Mouse (Mus musculus) liver, adult 2 months (tissue): Measurements from ENCODE around the gene Lbh. TPM values are rescaled to one million over a fixed set of nuclear protein-coding genes. Genes with fewer than 3 reads are reported as not detected.

Experiments
- DNase-seq: peaks from one replicate; pipeline ENCODE4 v3.0.0-alpha.2; 2011; ENCODE audit warnings: low read depth, low spot score; ENCODE audit errors: extremely low read depth
- H3K27ac ChIP-seq: fragments of 200-500 bp; replicated peaks from 2 replicates; pipeline ENCODE4 v1.5.1; 2012; ENCODE audit warnings: low read depth, mild to moderate bottlenecking, control low read depth, inconsistent platforms, low read length; ENCODE audit not compliant: insufficient read depth
- H3K27me3 ChIP-seq: fragments of 200-500 bp; 2 replicates; pipeline ENCODE4 v1.6.1; 2012; ENCODE audit warnings: mild to moderate bottlenecking, moderate library complexity, low read length, inconsistent platforms; ENCODE audit not compliant: control insufficient read depth, insufficient read depth
- H3K36me3 ChIP-seq: fragments of 200-500 bp; 2 replicates; pipeline ENCODE4 v1.6.1; 2012; ENCODE audit warnings: low read length, inconsistent platforms; ENCODE audit not compliant: control insufficient read depth, insufficient read depth
- H3K4me1 ChIP-seq: fragments of 200-500 bp; 2 replicates; pipeline ENCODE4 v1.6.1; 2011; ENCODE audit warnings: low read length; ENCODE audit not compliant: control insufficient read depth, insufficient read depth
- H3K4me3 ChIP-seq: fragments of 200-500 bp; 2 replicates; pipeline ENCODE4 v1.5.1; 2011; ENCODE audit warnings: low read depth, mild to moderate bottlenecking, control low read depth, low read length, moderate library complexity; ENCODE audit not compliant: insufficient read depth
- H3K79me2 ChIP-seq: fragments of 200-500 bp; 2 replicates; pipeline ENCODE4 v1.6.1; 2012; ENCODE audit warnings: inconsistent platforms, mild to moderate bottlenecking, low read length, moderate library complexity; ENCODE audit not compliant: control insufficient read depth, insufficient read depth
- H3K9ac ChIP-seq: fragments of 200-500 bp; 2 replicates; pipeline ENCODE4 v1.6.1; 2012; ENCODE audit warnings: low read depth, mild to moderate bottlenecking, control low read depth, inconsistent platforms, low read length
- CTCF ChIP-seq: fragments of 200-500 bp; IDR thresholded peaks from 2 replicates; pipeline ENCODE4 v1.5.1; 2011; ENCODE audit warnings: low read depth, low read length, control low read depth
- POLR2A ChIP-seq: fragments of 200-500 bp; IDR thresholded peaks from 2 replicates; pipeline ENCODE4 v1.6.1; 2011; ENCODE audit warnings: low read length, control low read depth; ENCODE audit not compliant: insufficient read depth; ENCODE audit errors: extremely low read depth
- WGBS: fragments of 180-500 bp; shearing (Covaris S2); methylation state at CpG from one replicate; pipeline ENCODE4 v1.1.7; 2018; 5-methylcytosine and 5-hydroxymethylcytosine counted together
- polyA plus RNA-seq: library from polyadenylated mRNA; depleted of rRNA; stranded (reverse); fragments of >200 nt; gene quantifications from 2 replicates; pipeline ENCODE4 v1.2.3, GENCODE M21; 2012; rRNA removed
- total RNA-seq: library from RNA; depleted of rRNA; stranded (reverse); fragments of >200 nt; gene quantifications from 2 replicates; pipeline ENCODE4 v1.2.3, GENCODE M21; 2014; rRNA removed

The Lbh gene
- 3.6 and 5.1 TPM in 2 replicates for total RNA-seq
- polyA plus RNA-seq: 9.6 and 9.8 TPM in 2 replicates

DNA sequence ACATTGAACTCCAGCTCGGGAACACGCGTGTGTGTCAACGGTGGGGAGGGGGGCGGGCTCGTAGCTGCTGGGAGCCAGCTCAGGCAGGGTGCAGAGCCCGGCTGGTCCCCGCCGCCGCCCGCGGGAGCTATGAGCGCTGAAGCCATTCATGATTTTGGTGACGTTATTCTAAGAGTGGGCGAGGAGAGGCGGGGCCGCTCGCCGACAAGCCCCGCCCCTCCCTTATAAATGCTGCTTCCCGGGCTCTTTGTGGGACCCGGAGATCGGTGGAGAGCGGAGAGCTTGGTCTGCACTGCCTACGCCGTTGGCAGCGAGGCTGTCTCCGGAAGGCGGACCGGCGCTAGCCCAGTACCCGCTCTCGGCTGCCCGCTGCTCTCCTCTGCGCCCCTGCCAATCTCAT is at the start of gene Lbh:
TSS of gene Lbh (plus strand) at position 253 of the 400 bp plus-strand sequence.
- H3K4me3 ChIP-seq: peak within 1 kb of the TSS; percentile 92
- WGBS: under 1% methylated on average over 35 of the region's 35 CpGs
- peak; percentile 94 for TF ChIP-seq POLR2A
- no peak for TF ChIP-seq CTCF
- peak within 1 kb of the TSS; percentile 80 for H3K9ac ChIP-seq
- peak within 1 kb of the TSS; percentile 65 for H3K27ac ChIP-seq
- no peaks in the 10 kb centered on the region; the same call in 1 of the 2 replicates for H3K79me2 ChIP-seq
- peak; percentile 43 for DNase-seq
- no peaks in the 10 kb centered on the region for H3K27me3 ChIP-seq
- no peaks in the 10 kb centered on the region for H3K36me3 ChIP-seq
- no peaks in the 10 kb centered on the region; the same call in 1 of the 2 replicates for H3K4me1 ChIP-seq

DNA sequence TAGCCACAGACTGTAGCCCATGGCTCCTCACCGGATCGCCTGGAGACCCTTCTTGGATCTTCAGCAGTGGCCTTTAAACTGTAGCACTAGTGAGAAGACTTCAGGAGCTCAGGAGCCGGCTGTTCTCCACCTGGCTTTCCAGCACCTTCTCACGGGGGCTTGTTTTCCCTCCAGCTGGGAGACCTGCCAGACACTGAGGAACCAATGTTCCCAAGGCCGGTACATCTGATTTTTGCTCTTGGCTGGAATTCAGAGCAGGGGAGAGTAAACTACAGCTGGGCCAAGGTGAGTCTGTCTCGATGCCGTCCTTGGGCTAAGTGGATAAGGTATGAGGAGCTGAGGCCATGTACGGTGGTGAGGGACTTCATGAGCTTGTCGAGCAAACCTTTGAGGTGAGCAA is 39.1 kb upstream of the Lbh start:
- no peaks in the 10 kb centered on the region for H3K79me2 ChIP-seq
- H3K27ac ChIP-seq: no peak overlapping the region
- H3K36me3 ChIP-seq: no peaks in the 10 kb centered on the region
- no peak for DNase-seq
- no peak overlapping the region for H3K4me3 ChIP-seq
- peaks cover 4% of the 10 kb centered on the region; the same call in 1 of the 2 replicates for H3K27me3 ChIP-seq
- no peaks in the 10 kb centered on the region for H3K4me1 ChIP-seq
- WGBS: 83% methylated on average over 9 of the region's 9 CpGs
- H3K9ac ChIP-seq: no peak overlapping the region
- no peak for TF ChIP-seq POLR2A
- no peak for TF ChIP-seq CTCF

DNA sequence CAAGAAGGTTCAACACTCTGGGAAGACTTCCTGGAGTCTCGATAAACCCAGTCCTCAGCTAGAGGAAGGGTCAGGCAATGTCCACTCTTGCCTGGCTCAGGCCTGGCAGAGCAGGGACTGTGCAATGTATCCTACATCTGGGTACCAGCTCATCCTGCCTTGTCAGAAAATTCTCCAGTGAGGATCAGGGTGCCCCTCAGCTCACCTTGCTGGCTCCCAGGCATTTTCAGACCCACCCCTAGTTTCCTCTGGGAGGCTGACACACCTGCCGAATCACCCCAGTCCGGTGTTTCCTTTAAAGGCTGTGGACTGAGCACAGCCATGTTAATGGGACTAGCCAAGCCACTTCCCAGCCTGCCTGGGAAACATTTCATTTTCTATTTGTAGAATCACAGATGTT is 37.9 kb upstream of the Lbh start:
- Histone ChIP-seq H3K79me2 (no peaks in the 10 kb centered on the region), H3K4me3 (no peak overlapping the region), H3K4me1 (no peaks in the 10 kb centered on the region), H3K27ac (no peak overlapping the region), H3K36me3 (no peaks in the 10 kb centered on the region), H3K9ac (no peak overlapping the region), H3K27me3 (peaks cover 4% of the 10 kb centered on the region; the same call in 1 of the 2 replicates)
- 68% methylated on average over 3 of the region's 3 CpGs for WGBS
- DNase-seq: no peak
- TF ChIP-seq POLR2A: no peak
- no peak for TF ChIP-seq CTCF

DNA sequence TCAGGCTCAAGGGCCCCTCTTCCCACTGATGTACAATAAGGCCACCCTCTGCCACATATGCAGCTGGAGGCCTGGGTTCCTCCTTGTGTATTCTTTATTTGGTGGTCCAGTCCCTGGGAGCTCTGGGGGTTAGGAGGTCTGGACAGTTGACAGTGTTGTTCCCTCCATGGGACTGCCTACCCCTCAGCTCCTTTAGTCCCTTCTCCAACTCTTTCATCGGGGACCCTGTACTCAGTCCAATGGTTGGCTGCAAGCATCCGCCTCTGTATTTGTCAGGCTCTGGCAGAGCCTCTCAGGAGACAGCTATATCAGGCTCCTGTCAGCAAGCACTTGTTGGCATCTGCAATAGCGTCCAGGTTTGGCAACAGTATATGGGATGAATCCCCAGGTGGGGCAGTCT is 37.1 kb upstream of the Lbh start:
- H3K27me3 ChIP-seq: no peaks in the 10 kb centered on the region
- no peak for TF ChIP-seq POLR2A
- TF ChIP-seq CTCF: no peak
- H3K36me3 ChIP-seq: no peaks in the 10 kb centered on the region
- H3K27ac ChIP-seq: no peak overlapping the region
- H3K79me2 ChIP-seq: no peaks in the 10 kb centered on the region
- no peak for DNase-seq
- H3K9ac ChIP-seq: no peak overlapping the region
- 82% methylated on average over 3 of the region's 3 CpGs for WGBS
- no peak overlapping the region for H3K4me3 ChIP-seq
- H3K4me1 ChIP-seq: no peaks in the 10 kb centered on the region

DNA sequence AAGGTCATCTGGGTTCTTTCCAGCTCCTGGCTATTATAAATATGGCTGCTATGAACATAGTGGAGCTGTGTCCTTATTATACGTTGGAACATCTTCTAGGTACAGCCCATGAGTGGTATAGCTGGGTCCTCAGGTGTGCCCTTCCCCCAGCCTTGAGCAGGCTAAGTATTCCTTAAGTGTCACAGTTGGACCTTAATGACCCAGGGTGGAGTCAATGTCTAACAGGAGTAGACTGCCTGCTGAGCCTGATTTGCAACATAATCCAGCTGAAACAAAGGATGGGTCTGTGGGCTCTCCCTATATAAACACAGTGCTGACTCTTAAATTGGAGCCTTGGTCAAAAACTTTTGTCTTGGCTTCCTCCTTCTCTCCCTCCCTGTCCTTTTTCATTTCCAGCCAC is 36.3 kb upstream of the Lbh start:
- H3K4me3 ChIP-seq: no peak overlapping the region
- WGBS: 68% methylated on average over 1 of the region's 1 CpGs
- H3K9ac ChIP-seq: no peak overlapping the region

DNA sequence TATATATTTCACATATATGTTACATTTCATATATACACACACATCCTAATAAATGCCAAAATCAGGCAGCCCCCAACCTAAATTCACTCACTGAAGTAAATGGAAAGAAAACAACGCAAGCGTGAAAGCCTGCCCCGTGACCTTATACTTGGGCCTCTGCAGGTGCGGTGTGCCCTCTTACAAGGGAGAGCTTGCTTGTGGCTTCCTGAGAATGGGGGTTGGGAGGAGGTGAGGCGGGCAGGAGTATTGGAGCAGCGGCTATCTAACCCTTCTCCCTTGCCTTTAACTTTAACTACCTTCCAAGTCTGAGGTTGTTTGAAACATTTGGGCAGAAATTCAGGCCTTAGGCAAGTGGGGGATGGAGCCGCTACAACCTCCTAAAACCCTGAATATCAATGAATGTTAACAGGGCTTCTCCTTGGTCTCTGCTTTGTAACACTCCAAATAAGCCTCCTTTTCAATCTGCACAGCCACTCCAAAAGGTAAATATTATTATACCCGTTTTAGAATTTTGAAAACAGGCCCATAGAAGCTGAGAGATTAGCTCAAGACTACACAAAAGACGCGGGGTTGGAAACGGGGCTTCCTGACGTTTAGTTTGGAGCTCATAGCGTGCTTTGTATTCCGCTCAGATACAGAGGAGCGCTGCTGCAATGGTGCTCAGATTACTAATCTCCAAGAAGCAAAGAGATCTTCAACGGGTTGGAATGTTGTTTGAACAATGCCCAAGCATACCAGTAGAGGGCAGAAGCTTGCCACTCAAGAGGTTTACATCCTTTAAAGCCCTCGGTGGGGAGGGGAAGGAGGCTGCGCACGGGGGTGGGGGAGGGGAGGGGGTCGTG is 28.3 kb upstream of the Lbh start:
- WGBS: 30% methylated on average over 20 of the region's 20 CpGs
- peak; percentile 74 for DNase-seq
- Histone ChIP-seq H3K79me2 (no peaks in the 10 kb centered on the region), H3K4me1 (no peaks in the 10 kb centered on the region), H3K9ac (no peak overlapping the region), H3K4me3 (no peak overlapping the region), H3K27me3 (no peaks in the 10 kb centered on the region), H3K27ac (no peak overlapping the region), H3K36me3 (no peaks in the 10 kb centered on the region)
- peak; percentile 56 for TF ChIP-seq CTCF
- TF ChIP-seq POLR2A: no peak

More for the DNA sequence above, 36.3 kb upstream of the Lbh start:
- TF ChIP-seq CTCF: no peak
- TF ChIP-seq POLR2A: no peak
- no peak for DNase-seq
- Histone ChIP-seq H3K36me3 (no peaks in the 10 kb centered on the region), H3K27me3 (no peaks in the 10 kb centered on the region), H3K79me2 (no peaks in the 10 kb centered on the region), H3K4me1 (no peaks in the 10 kb centered on the region), H3K27ac (no peak overlapping the region)
